Mouse (Mus musculus): ENCODE measurements around the gene Dot1l.

DNA sequence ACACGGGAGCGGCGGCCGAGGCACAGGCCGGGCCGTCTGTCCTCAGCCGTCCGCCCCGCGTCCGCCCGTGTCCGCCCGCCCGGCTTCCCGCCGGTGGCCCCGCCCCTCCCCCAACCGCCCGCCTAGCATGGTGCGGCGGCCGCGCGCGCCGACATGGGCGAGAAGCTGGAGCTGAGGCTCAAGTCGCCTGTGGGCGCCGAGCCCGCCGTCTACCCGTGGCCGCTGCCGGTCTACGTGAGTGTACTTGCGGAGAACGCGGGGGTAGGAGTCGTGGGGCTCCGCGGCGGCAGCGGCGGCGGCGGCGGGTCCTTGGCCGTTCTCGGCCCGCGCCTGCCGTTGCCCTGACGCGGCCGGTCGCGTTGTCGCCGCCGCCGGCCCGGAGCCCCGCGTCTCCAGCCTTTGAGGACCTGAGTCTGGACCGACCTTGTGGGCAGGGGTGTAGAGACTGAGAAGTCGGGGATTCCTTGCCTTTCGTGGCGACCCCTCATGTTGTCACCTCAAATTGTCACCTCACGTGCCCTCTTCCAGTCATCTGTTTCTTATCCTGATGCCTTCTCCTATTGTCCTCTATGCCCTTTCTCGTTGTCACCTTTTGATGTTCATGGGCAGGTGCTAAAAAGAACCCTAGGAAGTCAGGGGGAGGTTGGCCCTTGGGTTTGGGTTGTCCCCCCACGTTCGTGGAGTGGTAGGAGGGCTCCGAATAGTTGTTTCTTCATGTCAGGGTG is 447 bp downstream of the Dot1l start:
- TF ChIP-seq CTCF (IDR thresholded peaks at IDR 0.05; ENCODE audit: extremely low read depth, insufficient read depth, low read length) = no peak
- TF ChIP-seq POLR2A (IDR thresholded peaks at IDR 0.05; ENCODE audit: extremely low read depth, insufficient read depth, low read length) = no peak

Data from cortical plate, adult 2 months (tissue).